Mouse (Mus musculus): ENCODE data around the gene Rara. TPM values are rescaled to one million over a fixed set of nuclear protein-coding genes. Genes with fewer than 3 reads are reported as not detected.

The Rara gene
- total RNA-seq, 2 experiments from 2014 or later = 8.7 to 13.2 TPM

DNA sequence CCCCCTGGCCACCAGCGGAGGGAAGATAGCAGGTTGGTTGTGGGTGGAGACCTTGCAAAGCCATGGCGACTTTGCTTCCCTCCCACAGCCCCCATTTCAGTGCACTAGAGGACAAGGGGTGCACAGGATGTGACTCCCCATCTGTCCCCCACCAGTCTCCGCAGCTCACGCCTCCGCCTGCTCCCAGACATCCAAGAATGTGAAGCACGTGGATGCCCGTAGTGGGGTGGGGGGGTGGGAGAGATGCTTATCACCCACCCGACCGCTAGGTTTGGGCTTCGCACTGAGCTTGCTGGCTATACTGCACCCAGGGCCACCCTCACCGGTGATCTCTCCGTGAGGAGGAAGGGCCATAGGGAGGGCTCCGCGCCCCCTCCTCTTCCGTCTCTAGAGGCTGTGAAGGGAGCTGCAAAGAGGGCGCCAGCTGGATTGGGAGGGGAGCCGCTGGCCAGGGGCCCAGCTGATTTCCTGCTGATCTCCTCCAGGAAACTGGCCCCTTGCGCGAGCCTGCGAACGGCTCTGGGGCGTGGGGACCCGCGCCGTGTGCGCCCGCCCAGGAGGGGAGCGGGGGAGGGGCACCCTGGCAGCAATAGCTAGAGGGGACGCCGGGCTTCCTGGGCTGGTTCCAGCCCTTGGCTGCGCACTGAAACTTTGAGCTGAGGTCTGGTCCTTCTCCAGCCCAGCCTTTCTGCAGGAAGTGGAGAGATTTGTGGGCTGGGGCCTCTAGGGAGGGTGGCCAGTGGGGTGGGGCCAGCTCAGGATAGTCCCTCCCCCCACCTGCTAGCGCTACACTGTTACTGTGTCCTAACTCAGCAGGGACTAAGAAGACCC, 35.8 kb downstream of the Rara start:
- intact Hi-C loops (cut with DNase I) = no loop called here
- DNase-seq = peak; percentile 79 to 83

DNA sequence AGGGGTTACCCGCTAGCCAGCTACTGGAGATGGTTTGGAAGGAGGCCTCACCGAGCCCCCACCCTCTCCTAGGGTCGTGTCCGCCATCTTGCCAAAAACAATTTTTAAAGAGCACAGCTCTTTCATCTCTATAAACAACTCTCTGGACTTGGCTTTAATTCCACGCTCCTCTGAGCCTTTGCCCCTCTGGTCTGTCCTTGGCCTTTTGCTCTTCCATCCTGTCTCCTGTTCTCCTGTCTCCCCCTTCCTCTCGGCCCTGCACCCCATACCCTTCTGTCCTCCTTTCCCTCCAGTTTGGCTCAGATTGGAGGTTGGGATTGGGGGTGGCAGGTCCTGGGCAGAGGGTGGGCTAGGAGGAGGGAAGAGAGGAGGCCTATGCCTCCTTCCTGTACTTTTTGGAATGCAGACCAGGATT, 36.6 kb downstream of the Rara start:
- intact Hi-C loops (cut with DNase I) = no loop called here
- DNase-seq = no peak

DNA sequence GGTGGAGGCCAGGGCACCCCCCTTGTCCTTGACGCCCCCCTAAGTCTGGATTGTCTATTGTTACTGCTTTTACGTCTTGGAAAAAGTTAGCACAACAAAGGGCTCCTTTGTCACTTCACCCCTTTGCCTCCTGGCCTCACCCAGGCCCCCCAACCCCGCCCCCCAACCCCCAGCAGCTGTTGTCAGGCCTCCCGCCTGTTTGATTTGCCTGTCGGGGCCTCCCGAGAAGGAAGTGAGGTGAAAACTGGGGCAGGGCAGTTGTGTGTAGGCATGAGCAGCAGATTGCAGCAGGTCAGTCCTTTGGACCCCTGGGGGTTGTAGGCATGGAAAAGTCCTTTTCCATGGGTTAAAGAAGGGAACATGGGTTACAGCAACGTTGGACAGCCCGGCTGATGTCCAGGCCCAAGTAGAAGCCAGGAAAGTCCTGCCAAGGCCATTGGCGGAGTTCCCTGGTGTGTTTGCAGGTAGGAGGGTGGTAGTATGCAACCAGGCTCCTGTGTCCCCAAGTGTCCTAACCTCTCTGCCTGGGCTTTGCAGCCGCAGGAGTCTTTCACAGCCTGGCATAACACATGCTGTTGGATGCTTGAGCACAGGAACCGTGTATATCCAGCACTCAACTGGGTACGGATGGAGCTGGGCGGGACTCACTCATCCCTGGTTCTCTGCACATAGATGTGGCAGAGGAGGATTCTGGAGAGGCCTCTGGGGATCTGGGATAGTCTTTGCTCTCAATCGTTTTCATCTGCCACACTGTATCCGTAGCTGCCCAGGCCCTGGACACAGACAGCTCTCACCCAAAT, 37.2 kb downstream of the Rara start:
- peak; percentile 53 to 62 for DNase-seq
- intact Hi-C loops (cut with DNase I) = no loop called here

DNA sequence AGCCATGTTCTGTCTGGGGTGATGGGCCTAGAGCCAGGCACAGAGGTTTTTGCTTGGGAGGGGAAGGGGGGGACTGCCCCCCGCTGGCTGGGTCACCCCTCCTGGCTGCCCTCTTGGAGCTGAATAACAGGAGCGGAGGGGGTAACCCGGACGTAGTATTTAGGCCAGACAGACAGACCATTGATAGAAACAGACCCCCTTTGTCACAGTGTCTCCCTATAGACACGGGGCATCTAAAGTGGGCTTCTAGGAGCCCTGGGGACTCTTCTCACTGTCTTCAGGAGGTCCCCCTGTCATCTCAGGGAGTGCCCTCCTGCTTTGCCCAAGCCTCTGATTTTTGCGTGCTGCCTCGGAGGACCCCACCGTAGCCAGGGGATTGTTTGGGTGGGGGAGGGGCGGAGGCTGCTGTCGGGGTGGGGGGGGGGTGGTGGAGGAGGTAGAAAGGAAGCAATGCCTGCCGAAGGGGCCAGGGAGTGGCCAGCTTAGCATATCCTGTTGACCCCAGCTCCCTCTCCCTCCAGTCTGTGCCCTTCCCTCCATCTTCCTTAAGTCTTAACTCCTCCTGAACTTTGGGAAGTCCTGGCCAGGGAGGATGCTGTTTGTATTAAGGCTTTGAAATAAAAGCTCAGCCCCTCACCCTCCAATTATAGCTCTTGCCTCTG, 37.9 kb downstream of the Rara start:
- DNase-seq = no peak
- intact Hi-C loops (cut with DNase I) = no loop called here

DNA sequence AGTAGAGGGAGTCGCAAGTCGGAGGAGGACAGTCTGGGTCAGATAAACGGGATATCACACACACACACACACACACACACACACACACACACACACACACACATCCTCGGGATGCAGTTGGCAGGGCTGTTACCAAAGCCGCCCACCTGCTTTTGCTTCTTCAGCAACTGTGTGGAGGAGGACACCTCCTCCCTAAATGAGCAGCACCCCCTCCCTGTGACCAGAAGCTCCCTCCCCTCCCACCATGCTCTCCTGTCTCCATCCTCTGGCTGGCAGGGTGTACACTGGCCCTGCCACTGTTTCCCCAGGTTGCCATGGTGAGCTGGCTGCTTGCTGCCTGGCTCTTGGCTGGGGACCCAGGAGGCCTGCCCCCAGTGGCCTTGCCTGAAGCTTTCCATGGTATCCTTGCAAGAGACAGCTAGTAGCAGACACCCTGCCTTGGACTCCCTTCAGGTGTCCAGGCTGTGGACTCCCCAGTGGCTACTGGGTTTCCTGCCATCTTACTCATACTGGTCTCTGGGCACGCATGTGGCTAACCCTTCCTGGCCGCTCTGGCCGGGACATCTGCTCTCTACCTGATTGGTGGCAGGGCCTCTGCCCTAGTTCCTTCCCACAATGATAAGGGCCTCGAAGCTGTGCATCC, 39.0 kb downstream of the Rara start:
- DNase-seq = peak; percentile 83 to 88
- intact Hi-C loops (cut with DNase I) = no loop called here

DNA sequence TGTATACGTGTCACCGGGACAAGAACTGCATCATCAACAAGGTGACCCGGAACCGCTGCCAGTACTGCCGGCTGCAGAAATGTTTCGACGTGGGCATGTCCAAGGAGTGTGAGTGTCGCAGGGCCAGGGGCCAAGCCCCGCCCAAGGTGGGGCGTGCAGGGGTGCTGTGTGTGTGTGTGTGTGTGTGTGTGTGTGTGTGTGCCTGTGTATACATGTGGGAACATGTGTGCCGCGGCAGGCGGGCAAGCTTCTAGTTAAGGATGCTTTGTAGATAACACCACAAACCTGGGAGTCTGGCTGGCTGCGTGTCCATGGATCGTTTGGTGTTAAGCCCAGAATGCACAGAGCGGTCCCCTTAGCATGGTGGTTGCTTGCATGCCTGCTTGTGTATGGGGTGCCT, 40.5 kb downstream of the Rara start:
- peak in 1 of 2 experiments; percentile 21 for DNase-seq
- intact Hi-C loops (cut with DNase I) = no loop called here

DNA sequence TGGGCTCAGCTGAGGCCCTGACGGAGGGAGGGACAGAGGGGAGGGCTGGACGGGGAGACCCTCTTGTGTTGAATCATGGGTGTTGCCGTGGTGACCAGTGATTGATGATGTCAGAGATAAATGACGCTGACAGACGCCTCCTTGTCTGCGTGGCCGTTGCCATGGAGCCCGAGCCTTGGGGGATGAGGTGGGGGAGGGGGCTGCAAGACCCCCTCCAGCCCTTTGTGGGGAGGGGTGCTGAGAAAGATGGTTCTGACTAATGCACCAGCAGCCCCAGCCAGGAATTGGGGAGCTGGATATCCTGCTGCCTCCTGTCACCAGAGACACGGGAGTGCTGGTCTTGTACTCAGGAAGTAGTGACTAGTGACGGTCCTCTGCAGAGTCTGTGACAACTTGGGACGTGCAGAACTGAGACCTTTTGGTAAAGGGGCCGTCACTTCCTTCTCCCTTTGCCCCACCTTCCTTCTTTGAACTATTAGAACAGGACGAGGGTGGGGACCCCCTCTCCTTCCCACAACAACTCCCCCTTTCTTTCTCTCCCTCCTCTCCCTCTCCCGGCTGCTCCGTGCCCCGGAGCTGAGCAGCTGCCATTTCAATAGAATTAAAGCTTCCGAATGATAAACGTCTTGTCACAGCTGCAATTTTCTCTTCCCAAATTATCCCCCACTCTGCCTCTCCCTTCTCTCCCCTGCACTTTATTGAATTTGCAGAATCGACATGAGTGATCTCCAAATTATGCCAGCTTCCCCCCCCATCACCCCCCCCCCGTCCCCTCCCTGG, 41.3 kb downstream of the Rara start:
- no peak for DNase-seq
- intact Hi-C loops (cut with DNase I) = no loop called here

DNA sequence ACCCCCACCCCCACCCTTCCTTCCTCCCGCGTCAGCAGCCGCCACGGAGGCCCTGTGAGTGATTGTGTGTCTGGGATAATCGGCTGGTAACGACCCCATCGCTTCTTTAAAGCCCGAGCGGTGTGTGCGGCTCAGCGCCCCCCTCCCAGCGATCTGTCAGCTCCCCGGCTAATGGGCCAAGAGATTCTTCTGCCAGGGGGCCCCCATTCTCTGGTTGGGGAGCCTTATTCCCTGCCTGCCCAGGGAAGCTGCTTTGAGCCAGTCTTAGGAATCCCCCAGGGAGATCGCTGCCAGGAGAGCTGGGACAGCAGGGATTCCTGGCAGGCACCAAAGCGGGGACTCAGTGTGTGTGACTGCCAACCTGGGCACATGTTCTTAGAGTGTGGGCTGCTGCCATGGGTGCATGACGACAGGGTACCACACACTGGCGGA, 41.9 kb downstream of the Rara start:
- peak in 1 of 2 experiments; percentile 21 for DNase-seq
- intact Hi-C loops (cut with DNase I) = no loop called here

DNA sequence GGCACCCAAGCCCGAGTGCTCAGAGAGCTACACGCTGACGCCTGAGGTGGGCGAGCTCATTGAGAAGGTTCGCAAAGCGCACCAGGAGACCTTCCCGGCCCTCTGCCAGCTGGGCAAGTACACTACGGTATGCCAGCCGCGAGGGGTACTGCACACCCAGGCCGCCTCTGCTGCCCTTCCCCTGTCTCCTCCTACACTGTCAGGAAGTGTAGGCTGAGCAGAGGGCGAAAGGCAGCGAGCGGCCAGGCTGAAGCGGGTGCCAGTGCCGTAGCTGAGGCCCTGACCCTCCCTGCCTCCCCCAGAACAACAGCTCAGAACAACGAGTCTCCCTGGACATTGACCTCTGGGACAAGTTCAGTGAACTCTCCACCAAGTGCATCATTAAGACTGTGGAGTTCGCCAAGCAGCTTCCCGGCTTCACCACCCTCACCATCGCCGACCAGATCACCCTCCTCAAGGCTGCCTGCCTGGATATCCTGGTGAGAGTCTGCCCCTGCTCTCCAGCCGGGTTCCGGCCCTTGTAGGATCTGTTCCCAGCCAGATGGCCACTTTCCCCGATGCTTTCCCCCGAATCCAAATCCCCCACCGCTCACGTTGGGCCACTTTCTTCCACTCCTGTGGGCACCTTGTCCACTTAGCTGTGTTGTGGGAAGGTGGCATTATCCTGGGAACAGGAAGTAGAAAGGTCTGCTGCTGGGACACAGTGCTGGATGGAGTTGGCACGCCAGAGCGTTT, 42.7 kb downstream of the Rara start:
- DNase-seq = no peak
- intact Hi-C loops (cut with DNase I) = loop anchor here (5.0 kb wide), 1 partner anchor 113 kb away; no protein-coding TSS in a partner anchor

DNA sequence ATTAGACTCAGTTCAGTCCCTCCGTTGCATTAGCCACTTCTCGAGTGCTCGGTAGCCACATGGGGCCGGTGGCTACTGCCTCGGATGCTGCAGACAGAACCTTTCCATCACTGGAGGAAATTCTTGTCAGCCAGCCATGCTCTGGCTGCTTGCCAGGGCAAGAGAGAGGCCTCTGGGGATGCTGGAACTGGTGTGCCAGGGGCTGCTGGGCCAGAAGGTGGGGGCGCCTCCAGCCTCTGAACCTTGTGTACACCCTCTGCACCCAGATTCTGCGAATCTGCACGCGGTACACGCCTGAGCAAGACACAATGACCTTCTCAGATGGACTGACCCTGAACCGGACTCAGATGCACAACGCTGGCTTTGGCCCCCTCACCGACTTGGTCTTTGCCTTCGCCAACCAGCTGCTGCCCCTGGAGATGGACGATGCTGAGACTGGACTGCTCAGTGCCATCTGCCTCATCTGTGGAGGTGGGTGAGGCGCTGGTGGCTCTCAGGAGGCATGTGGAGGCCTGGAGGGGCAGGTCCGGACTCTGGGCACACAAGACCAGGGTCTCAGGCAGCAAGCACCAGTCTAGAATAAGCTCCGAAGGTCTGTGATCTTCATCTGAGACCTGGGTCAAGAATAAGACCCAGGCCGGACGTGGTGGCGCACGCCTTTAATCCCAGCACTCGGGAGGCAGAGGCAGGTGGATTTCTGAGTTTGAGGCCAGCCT, 43.9 kb downstream of the Rara start:
- DNase-seq = peak in 1 of 2 experiments; percentile 40
- intact Hi-C loops (cut with DNase I) = loop anchor here (1.0 to 5.0 kb wide), 3 partner anchors 39 to 114 kb away; no protein-coding TSS in a partner anchor

DNA sequence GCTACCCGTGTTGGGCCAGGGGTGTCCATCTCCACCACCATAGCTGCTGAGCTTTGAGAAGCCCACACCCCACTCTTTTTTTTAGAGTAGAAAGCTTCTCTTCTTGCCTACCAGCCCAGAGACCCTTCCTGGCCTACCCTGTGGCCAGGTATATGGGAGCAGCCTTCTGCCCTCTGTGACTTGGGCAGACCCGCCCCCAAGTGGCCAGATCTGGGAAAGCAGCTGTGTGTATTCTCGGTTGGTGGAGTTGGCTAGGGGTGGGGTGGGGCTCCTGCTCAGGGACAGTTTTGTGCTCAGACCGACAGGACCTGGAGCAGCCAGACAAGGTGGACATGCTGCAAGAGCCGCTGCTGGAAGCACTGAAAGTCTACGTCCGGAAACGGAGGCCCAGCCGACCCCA, 44.6 kb downstream of the Rara start:
- peak; percentile 82 for DNase-seq
- intact Hi-C loops (cut with DNase I) = loop anchor here (1.0 to 5.0 kb wide), 3 partner anchors 39 to 115 kb away; no protein-coding TSS in a partner anchor

DNA sequence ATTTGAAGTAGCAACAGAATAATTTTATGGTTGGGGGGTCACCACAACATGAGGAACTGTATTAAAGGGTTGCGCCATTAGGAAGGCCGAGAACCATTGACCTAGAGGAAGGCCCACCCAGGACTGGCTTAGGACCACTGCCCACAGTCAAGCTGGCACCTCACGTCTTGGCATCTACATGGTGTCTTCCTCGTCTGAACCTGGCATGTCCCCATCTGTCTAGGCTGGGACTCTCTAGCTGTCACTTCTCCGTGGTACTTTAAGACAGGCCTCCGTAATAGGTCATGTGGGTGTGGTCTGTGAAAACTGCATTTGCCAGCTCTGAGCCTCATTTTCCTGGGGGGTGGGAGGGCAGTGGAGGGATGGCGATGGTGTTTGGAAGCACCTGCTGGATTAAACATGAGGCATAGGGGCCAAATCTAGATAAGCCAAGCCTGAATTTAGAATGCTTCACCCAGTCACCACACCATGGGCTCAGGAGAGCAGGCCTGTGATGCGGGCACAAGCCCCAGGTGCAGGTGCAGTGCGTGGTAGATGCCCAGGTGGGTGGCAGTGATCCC, 45.3 kb downstream of the Rara start:
- no peak for DNase-seq
- intact Hi-C loops (cut with DNase I) = loop anchor here (1.0 to 5.0 kb wide), 3 partner anchors 40 to 116 kb away; no protein-coding TSS in a partner anchor

DNA sequence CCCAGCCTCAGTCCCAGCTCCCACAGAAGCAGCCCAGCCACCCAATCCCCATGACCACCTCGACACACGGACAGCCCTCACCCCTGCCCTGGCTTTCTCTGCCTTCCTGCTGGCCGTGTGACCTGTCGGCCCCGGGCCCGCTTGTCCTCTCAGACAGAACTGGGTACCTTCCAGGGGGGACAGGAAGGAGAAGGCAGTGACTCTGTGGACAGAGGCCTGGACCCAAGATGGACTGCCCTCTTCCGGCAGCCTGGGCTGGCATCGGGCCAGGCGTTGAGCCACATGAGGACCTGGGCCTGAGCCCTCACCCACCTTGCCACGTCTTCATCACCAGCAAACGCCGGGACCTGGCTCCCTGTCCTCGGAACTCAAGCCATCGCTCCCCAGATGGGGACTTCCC, 46.0 kb downstream of the Rara start:
- DNase-seq = peak in 1 of 2 experiments; percentile 21
- intact Hi-C loops (cut with DNase I) = loop anchor here (2.0 to 5.0 kb wide), 2 partner anchors 41 to 116 kb away; no protein-coding TSS in a partner anchor

DNA sequence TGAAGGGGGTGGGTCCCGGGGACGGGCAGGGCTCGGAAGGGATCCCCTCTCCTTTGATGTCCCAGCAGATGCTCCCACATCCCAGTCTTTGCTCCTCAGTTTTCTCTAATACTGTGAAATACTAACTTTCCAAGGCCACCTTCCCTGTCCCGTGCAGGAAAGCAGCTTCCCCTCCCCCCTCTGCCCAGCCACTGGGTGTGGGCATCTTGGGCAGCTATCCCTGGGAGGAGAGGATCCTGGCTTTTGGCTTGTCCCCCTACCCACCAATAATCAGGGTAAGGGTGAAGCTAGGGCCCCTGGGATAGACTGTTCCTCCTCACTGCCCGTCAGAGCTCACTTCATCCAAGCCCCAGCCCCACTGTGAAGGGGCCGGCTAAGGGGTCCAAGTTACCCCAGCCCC, 46.6 kb downstream of the Rara start:
- intact Hi-C loops (cut with DNase I) = loop anchor here (5.0 kb wide), 1 partner anchor 117 kb away; no protein-coding TSS in a partner anchor
- DNase-seq = no peak

DNA sequence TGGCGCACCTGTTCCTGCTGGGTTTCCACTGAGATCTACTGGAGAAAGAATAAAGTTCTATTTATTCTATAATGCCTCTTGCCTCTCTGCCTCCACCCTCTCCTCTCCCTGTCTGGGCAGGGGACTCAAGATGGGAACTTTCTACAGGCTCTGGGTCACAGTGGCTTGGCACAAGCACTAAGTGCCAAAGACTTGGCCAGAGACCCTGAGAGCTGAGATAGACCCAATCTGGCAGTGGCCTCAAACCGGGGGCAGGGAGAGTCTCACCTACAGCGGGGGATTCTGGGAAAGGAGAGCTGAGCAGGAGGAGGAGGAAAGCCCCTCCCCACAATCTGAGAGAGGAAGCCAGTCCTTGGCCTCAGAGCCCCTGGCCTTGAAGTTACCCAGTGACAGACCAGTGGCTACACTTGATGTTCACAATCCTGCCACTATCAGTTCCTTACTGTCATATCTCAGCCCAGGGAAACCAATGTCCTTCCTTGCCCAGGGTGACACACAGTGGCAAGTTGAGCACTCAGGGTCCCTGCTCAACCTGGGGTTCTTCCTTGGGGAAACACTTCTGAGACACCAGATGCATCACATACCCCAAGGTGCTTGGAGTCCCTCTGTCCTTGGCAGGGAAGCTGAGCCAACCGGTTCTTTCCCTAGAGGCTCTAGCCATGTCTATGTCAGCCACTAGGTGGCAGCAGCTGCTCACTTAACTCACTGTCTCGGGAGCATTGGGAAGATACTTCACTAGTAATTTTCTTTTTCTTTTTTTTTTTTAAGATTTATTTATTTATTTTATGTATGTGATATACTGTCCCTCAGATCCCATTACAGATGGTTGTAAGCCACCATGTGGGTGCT, 47.5 kb downstream of the Rara start:
- DNase-seq = no peak
- intact Hi-C loops (cut with DNase I) = loop anchor here (5.0 kb wide), 3 partner anchors 62 to 152 kb away; no protein-coding TSS in a partner anchor

DNA sequence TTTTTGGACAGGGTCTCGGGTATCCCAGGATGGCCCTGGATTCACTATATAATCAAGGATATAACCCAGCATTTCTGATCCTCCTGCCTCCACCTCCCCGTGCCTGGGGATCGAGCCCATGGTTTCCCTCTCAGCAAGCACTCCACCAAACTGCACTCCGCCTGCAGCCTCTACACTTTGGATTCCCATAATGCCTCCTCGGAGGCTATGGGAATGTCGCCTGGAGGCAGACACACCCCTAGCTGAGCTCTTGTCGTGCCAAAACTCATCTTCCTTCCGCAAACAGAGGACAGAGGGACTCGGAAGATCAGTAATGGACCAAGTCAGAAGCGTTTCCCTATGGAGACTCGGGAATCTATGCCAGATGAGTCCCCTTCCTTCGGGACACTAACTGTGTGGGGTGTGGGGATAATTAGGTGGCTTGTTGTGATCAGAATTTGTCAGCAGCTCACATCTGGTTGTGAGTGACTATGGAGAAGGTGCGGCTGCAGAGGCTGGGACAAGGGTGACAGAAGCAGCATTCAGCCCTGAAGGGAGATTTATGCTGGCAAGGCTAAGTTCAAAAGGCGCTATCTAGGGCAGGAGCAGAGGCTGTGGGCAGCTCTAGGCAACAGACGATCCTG, 51.0 kb downstream of the Rara start:
- DNase-seq = no peak
- intact Hi-C loops (cut with DNase I) = loop anchor here (2.0 to 5.0 kb wide), 3 partner anchors 59 to 170 kb away; no protein-coding TSS in a partner anchor

Measured in gastrocnemius, postnatal 36 days (tissue).